Mouse (Mus musculus): ENCODE measurements around the gene Tceal7.
A peak's percentile ranks its signal among the peaks of the same experiment; 100 is the strongest.
"Not testable (repeated sequence)": the region's sequence is repeated elsewhere in the genome, so short reads cannot be mapped to it uniquely, and the experiment has no call there.

Tceal7 gene

GRCm38 (mm10) chrX:136214729-136215677, at the start of gene Tceal7, which contains the start of gene Bex1:
TSS of gene Tceal7 (plus strand) at chrX:136214779.
TSS of gene Bex1 (minus strand) at chrX:136215513.
- DNase-seq (ENCODE audit: low read depth), result not testable (repeated sequence)

- no peak for DNase-seq (ENCODE audit: low read depth)
Measured at GRCm38 (mm10) chrX:136170625-136171024, 44.0 kb upstream of the Tceal7 start.

- DNase-seq (ENCODE audit: low read depth), result peak; percentile 20
Measured at GRCm38 (mm10) chrX:136171189-136172117, 43.1 kb upstream of the Tceal7 start.

- DNase-seq (ENCODE audit: low read depth), result peak; percentile 82
Measured at GRCm38 (mm10) chrX:136172118-136172551, 42.4 kb upstream of the Tceal7 start, which contains the start of gene Tceal8. TSS of gene Tceal8 (minus strand) at chrX:136172342.

- DNase-seq (ENCODE audit: low read depth), result no peak
Measured at GRCm38 (mm10) chrX:136172786-136173185, 41.8 kb upstream of the Tceal7 start.

- DNase-seq (ENCODE audit: low read depth), result no peak
Measured at GRCm38 (mm10) chrX:136180897-136181553, 33.6 kb upstream of the Tceal7 start.

- DNase-seq (ENCODE audit: low read depth), result no peak
Measured at GRCm38 (mm10) chrX:136183107-136183506, 31.5 kb upstream of the Tceal7 start.

GRCm38 (mm10) chrX:136195193-136195944, 19.2 kb upstream of the Tceal7 start:
- DNase-seq (ENCODE audit: low read depth), result no peak

- peak; percentile 42 for DNase-seq (ENCODE audit: low read depth)
Measured at GRCm38 (mm10) chrX:136196873-136197272, 17.7 kb upstream of the Tceal7 start.

GRCm38 (mm10) chrX:136203257-136203656, 11.3 kb upstream of the Tceal7 start:
- no peak for DNase-seq (ENCODE audit: low read depth)

GRCm38 (mm10) chrX:136203664-136204066, 10.9 kb upstream of the Tceal7 start, which contains the start of gene Tceal5:
TSS of gene Tceal5 (minus strand) at chrX:136203876.
- DNase-seq (ENCODE audit: low read depth), result no peak

- no peak for DNase-seq (ENCODE audit: low read depth)
Measured at GRCm38 (mm10) chrX:136204406-136204805, 10.2 kb upstream of the Tceal7 start.

- no peak for DNase-seq (ENCODE audit: low read depth)
Measured at GRCm38 (mm10) chrX:136213396-136213795, 1.2 kb upstream of the Tceal7 start.

- no peak for DNase-seq (ENCODE audit: low read depth)
Measured at GRCm38 (mm10) chrX:136216303-136216702, 1.7 kb downstream of the Tceal7 start.

GRCm38 (mm10) chrX:136223714-136224113, 9.1 kb downstream of the Tceal7 start:
- no peak for DNase-seq (ENCODE audit: low read depth)

GRCm38 (mm10) chrX:136227768-136228167, 13.2 kb downstream of the Tceal7 start:
- DNase-seq (ENCODE audit: low read depth), result no peak

- no peak for DNase-seq (ENCODE audit: low read depth)
Measured at GRCm38 (mm10) chrX:136238118-136238517, 23.5 kb downstream of the Tceal7 start.

GRCm38 (mm10) chrX:136243181-136243580, 28.6 kb downstream of the Tceal7 start:
- DNase-seq (ENCODE audit: low read depth), result no peak

GRCm38 (mm10) chrX:136244574-136245229, 30.1 kb downstream of the Tceal7 start, which contains the start of gene Tceal9:
TSS of gene Tceal9 (plus strand) at chrX:136245079.
- DNase-seq (ENCODE audit: low read depth), result peak; percentile 76

- no peak for DNase-seq (ENCODE audit: low read depth)
Measured at GRCm38 (mm10) chrX:136245521-136246071, 31.0 kb downstream of the Tceal7 start.
